Comparison of ENCODE assay signal across 18 mouse cellular contexts in the genomic region with DNA sequence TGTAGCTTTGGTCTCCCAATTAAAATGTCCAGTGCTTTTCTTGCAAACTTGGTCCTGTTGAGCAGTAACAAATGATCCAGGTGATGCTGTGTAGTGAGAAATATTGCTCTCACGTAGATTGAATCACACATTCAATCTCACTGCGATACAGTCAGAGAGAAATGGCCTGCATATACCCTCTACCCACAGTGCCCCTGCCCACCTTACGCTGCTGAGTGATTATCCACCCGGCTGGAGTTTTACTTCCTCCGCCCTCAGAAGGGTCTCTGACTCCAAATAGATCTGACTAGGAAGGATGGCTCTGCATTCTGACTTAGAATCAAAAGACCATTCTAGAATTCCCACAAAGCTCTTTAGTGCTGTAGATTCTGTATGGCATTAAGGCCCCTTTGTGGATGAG. TPM values are rescaled to one million over a fixed set of nuclear protein-coding genes. Genes with fewer than 3 reads are reported as not detected.
A peak's percentile ranks its signal among the peaks of the same experiment; 100 is the strongest.
DNase-seq lines count a peak whose midpoint lies in the region; ATAC-seq and TF ChIP-seq lines count a peak whose summit lies in the region.
"Had no signal": no experiment of that assay in that cellular context is flagged by ENCODE, and none has a peak within 500 bp of the region (broad histone marks: within the 10 kb centered on the region; RNA-seq: fewer than 3 reads in every experiment).

No protein-coding gene starts in this region.

- no peak for TF ChIP-seq POLR2A in testis, adult 2 months (IDR thresholded peaks at IDR 0.05; ENCODE audit: control insufficient read depth, low read depth, low read length)

- DNase-seq in testis, postnatal 14 days (ENCODE audit: low spot score): no peak
- no peak for DNase-seq in spleen, postnatal 10 days (ENCODE audit: low spot score in 2 of 2)
- DNase-seq: adrenal gland, postnatal 14 days; cerebellum, adult 11-12 months; cerebellum, adult 9-10 months; cerebellum, postnatal 25 days; gastrocnemius, postnatal 14 days had no signal

- no peaks in the 10 kb centered on the region for H3K27me3 ChIP-seq in hindbrain, embryonic 12.5 days
- H3K27me3 ChIP-seq in hindbrain, embryonic 13.5 days: no peaks in the 10 kb centered on the region
- no peaks in the 10 kb centered on the region for H3K27me3 ChIP-seq in testis, adult 2 months (ENCODE audit: control insufficient read depth, insufficient read depth, low read length)
- no peaks in the 10 kb centered on the region; the same call in 1 of the 2 replicates for H3K27me3 ChIP-seq in neural tube, embryonic 13.5 days
- H3K27me3 ChIP-seq: embryonic facial prominence, embryonic 13.5 days had no signal

- H3K4me1 ChIP-seq in hindbrain, embryonic 12.5 days: peaks cover 17% of the 10 kb centered on the region
- peaks cover 9% of the 10 kb centered on the region for H3K4me1 ChIP-seq in hindbrain, embryonic 13.5 days (replicated peaks)
- H3K4me1 ChIP-seq in testis, adult 2 months (ENCODE audit: control insufficient read depth, insufficient read depth, low read length): no peaks in the 10 kb centered on the region
- peaks cover 17% of the 10 kb centered on the region for H3K4me1 ChIP-seq in neural tube, embryonic 13.5 days (replicated peaks)
- H3K4me1 ChIP-seq: heart, embryonic 12.5 days had no signal

- ATAC-seq in hindbrain, embryonic 12.5 days (ENCODE audit: low FRiP score): no peak
- no peak for ATAC-seq in hindbrain, embryonic 13.5 days (ENCODE audit: low FRiP score)
- ATAC-seq in neural tube, embryonic 13.5 days (ENCODE audit: low read depth): no peak
- ATAC-seq in activated CD4-positive, CD25-positive, alpha-beta regulatory T cell, adult 4 months: no peak
- ATAC-seq: forebrain, embryonic 16.5 days had no signal

- no peaks in the 10 kb centered on the region for H3K9me3 ChIP-seq in hindbrain, embryonic 12.5 days (replicated peaks)
- H3K9me3 ChIP-seq in hindbrain, embryonic 13.5 days: no peaks in the 10 kb centered on the region
- H3K9me3 ChIP-seq in neural tube, embryonic 13.5 days: no peaks in the 10 kb centered on the region
- H3K9me3 ChIP-seq: embryonic facial prominence, embryonic 13.5 days; forebrain, embryonic 12.5 days; heart, embryonic 12.5 days had no signal

- 0 out of 2 replicates have a peak overlapping the region, but pooled peaks have one; percentile 26 for H3K27ac ChIP-seq in hindbrain, embryonic 12.5 days
- no peak overlapping the region for H3K27ac ChIP-seq in hindbrain, embryonic 13.5 days
- H3K27ac ChIP-seq in testis, adult 2 months (ENCODE audit: control insufficient read depth, insufficient read depth, low read depth, low read length): no peak overlapping the region
- peak overlapping the region; percentile 49 for H3K27ac ChIP-seq in neural tube, embryonic 13.5 days (replicated peaks)
- H3K27ac ChIP-seq: embryonic facial prominence, embryonic 13.5 days; forebrain, embryonic 12.5 days; hindbrain, embryonic 14.5 days had no signal

- no peak for TF ChIP-seq CTCF in testis, adult 2 months (IDR thresholded peaks at IDR 0.05; ENCODE audit: control insufficient read depth, insufficient read depth, insufficient replicate concordance, low read depth, low read length)

- WGBS in hindbrain, embryonic 12.5 days: 69% methylated on average over 5 of the region's 5 CpGs
- 75% methylated on average over 5 of the region's 5 CpGs for WGBS in hindbrain, embryonic 13.5 days
- 48% methylated on average over 5 of the region's 5 CpGs for WGBS in neural tube, embryonic 13.5 days

- no peaks in the 10 kb centered on the region for H3K36me3 ChIP-seq in hindbrain, embryonic 12.5 days
- H3K36me3 ChIP-seq in hindbrain, embryonic 13.5 days: no peaks in the 10 kb centered on the region
- no peaks in the 10 kb centered on the region for H3K36me3 ChIP-seq in testis, adult 2 months (ENCODE audit: control insufficient read depth, insufficient read depth, low read length)
- H3K36me3 ChIP-seq in neural tube, embryonic 13.5 days: no peaks in the 10 kb centered on the region
- H3K36me3 ChIP-seq: embryonic facial prominence, embryonic 13.5 days; forebrain, embryonic 12.5 days; heart, embryonic 12.5 days had no signal

- no peak overlapping the region for H3K4me2 ChIP-seq in hindbrain, embryonic 12.5 days (replicated peaks)
- no peak overlapping the region for H3K4me2 ChIP-seq in hindbrain, embryonic 13.5 days
- H3K4me2 ChIP-seq in neural tube, embryonic 13.5 days: no peak overlapping the region
- H3K4me2 ChIP-seq: embryonic facial prominence, embryonic 13.5 days; forebrain, embryonic 12.5 days; heart, embryonic 12.5 days; hindbrain, embryonic 14.5 days had no signal

- H3K4me3 ChIP-seq in hindbrain, embryonic 12.5 days: no peak overlapping the region
- no peak overlapping the region for H3K4me3 ChIP-seq in hindbrain, embryonic 13.5 days
- peak overlapping the region; percentile 87 for H3K4me3 ChIP-seq in testis, adult 2 months (ENCODE audit: control insufficient read depth, low read depth, low read length)
- no peak overlapping the region for H3K4me3 ChIP-seq in neural tube, embryonic 13.5 days
- H3K4me3 ChIP-seq: embryonic facial prominence, embryonic 13.5 days; forebrain, embryonic 12.5 days; heart, embryonic 12.5 days had no signal

- no peak overlapping the region for H3K9ac ChIP-seq in hindbrain, embryonic 12.5 days
- H3K9ac ChIP-seq in hindbrain, embryonic 13.5 days: no peak overlapping the region
- H3K9ac ChIP-seq in neural tube, embryonic 13.5 days: no peak overlapping the region
- H3K9ac ChIP-seq: embryonic facial prominence, embryonic 13.5 days; forebrain, embryonic 12.5 days; heart, embryonic 12.5 days; hindbrain, embryonic 14.5 days had no signal

RNA-seq across cellular contexts. Expression of a gene that starts 32.4 kb away (rescaled TPM):
- polyA plus RNA-seq in hindbrain, embryonic 12.5 days (2016; fragmentation: Nextera tagmentation; extraction: Ambion mirVana): 6.0 and 9.4 TPM in 2 replicates
- polyA plus RNA-seq in hindbrain, embryonic 13.5 days (2015; fragmentation: Nextera tagmentation; extraction: Ambion mirVana): 7.9 and 8.6 TPM in 2 replicates
- polyA plus RNA-seq in testis, adult 2 months (2012; rRNA removed): 72.5 and 83.9 TPM in 2 replicates
- polyA plus RNA-seq in neural tube, embryonic 13.5 days (2015; fragmentation: Nextera tagmentation; extraction: Ambion mirVana): 6.9 and 10.3 TPM in 2 replicates
- polyA plus RNA-seq in activated CD4-positive, CD25-positive, alpha-beta regulatory T cell, adult 4 months (2017; shearing (Covaris generic)): not detected
- polyA plus RNA-seq: C2C12 had no signal

Comparison
In these comparisons a context has a peak if more than half of its experiments do, and no peak if none do; other contexts are left out.
1. H3K27ac ChIP-seq: peak in hindbrain, embryonic 12.5 days (single experiment) and neural tube, embryonic 13.5 days (single experiment); none in hindbrain, embryonic 13.5 days (single experiment) and testis, adult 2 months (single experiment).